Mouse (Mus musculus): Measurements from ENCODE around the gene Scn4a. TPM values are rescaled to one million over a fixed set of nuclear protein-coding genes. Genes with fewer than 3 reads are reported as not detected.

Gene Scn4a
- polyA plus RNA-seq, 1 experiment: 0.92 TPM

DNA sequence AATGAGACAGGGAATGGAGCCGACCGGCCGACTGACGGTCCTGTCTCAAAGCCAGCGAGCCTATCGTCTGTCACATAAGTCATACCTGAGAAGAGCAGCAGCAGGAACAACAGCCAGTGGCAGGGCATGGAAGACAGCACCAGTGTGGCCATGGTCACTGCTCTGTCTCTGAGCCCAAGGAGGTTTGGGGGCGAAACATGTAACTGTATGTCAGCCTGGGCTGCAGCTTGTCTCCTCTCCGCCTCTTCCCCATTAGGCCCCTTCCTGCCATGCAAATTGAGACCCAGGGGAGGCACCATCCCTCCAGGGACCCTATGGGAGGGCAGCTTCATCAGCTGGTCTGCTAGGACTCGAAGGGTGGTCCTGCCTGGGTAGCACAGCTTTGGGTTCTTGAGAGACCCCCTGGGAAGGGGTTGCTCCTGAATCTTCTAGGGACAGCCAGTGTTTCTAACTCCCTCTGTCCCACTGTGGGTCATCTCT, 38.7 kb downstream of the Scn4a start, which contains the start of gene Cd79b:
Gene Cd79b (minus strand): TSS at position 430 of the 480 bp plus-strand sequence.
- DNase-seq: no peak
- TF ChIP-seq CTCF (IDR thresholded peaks at IDR 0.05; ENCODE audit: borderline replicate concordance, control insufficient read depth, extremely low read depth, insufficient read depth, low read length, poor library complexity) (no peak), POLR2A (IDR thresholded peaks at IDR 0.05; ENCODE audit: control insufficient read depth, extremely low read depth, insufficient read depth, low read length, poor library complexity) (no peak)
- peaks cover 49% of the 10 kb centered on the region for H3K4me1 ChIP-seq (replicated peaks; ENCODE audit: control insufficient read depth, insufficient read depth, low read length)
- WGBS: 18% methylated on average over 9 of the region's 9 CpGs
- no peaks in the 10 kb centered on the region for H3K36me3 ChIP-seq (ENCODE audit: control insufficient read depth, insufficient read depth, low read length)
- H3K27me3 ChIP-seq (ENCODE audit: control insufficient read depth, insufficient read depth, low read length): no peaks in the 10 kb centered on the region
- peak within 1 kb of the TSS; percentile 27; the same call in 1 of the 2 replicates for H3K27ac ChIP-seq (ENCODE audit: control insufficient read depth, insufficient read depth, low read length)
- H3K4me3 ChIP-seq (ENCODE audit: control insufficient read depth, insufficient read depth, low read length): peak within 1 kb of the TSS; percentile 62

DNA sequence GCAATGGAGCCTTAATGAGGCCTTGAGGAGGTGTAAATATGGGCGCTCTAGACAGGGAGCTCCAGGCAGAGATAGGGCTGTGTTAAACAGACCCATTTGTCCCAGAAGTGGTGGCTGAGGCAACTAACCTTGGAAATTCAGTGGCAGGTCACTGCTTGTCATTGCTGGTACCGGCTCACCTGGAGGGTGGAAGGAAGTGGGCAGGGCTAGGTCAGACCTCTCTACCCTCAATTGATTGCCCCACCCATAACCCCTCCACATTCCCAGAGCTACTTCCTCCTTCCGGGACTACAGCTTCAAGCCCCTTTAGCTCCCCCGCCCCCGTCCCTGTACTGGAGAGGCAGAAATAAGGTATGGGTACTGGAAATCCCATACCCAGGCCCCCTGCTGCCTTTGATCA, 39.6 kb downstream of the Scn4a start:
- peaks cover 41% of the 10 kb centered on the region for H3K4me1 ChIP-seq (replicated peaks; ENCODE audit: control insufficient read depth, insufficient read depth, low read length)
- no peak overlapping the region; the same call in 1 of the 2 replicates for H3K27ac ChIP-seq (ENCODE audit: control insufficient read depth, insufficient read depth, low read length)
- no peak for DNase-seq
- H3K27me3 ChIP-seq (ENCODE audit: control insufficient read depth, insufficient read depth, low read length): no peaks in the 10 kb centered on the region
- WGBS: 30% methylated on average over 5 of the region's 5 CpGs
- no peaks in the 10 kb centered on the region for H3K36me3 ChIP-seq (ENCODE audit: control insufficient read depth, insufficient read depth, low read length)
- TF ChIP-seq CTCF (IDR thresholded peaks at IDR 0.05; ENCODE audit: borderline replicate concordance, control insufficient read depth, extremely low read depth, insufficient read depth, low read length, poor library complexity) (no peak), POLR2A (IDR thresholded peaks at IDR 0.05; ENCODE audit: control insufficient read depth, extremely low read depth, insufficient read depth, low read length, poor library complexity) (no peak)
- H3K4me3 ChIP-seq (ENCODE audit: control insufficient read depth, insufficient read depth, low read length): peak overlapping the region; percentile 62

DNA sequence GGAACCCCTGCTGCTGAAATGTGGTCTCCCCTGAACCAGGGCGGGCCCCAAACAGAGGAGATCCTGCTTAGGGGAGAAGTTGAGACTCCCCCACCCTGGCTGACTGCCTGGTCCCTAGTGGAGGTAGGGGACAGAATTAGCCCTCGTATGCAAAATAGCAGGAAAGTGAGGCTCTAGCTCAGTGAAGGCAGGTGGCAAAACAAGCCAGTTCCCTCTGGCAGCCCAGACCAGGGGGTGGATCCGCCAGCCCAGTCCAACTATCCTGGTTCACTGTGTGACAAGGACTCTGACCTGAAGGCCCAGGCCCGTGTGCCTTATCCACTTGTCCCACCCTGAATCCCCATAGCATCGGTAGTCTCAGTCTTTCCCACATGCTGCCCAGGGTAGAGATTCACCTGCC, 43.0 kb downstream of the Scn4a start:
- DNase-seq: no peak
- Histone ChIP-seq H3K27me3 (ENCODE audit: control insufficient read depth, insufficient read depth, low read length) (no peaks in the 10 kb centered on the region), H3K4me3 (ENCODE audit: control insufficient read depth, insufficient read depth, low read length) (no peak overlapping the region), H3K4me1 (replicated peaks; ENCODE audit: control insufficient read depth, insufficient read depth, low read length) (peaks cover 37% of the 10 kb centered on the region), H3K36me3 (ENCODE audit: control insufficient read depth, insufficient read depth, low read length) (no peaks in the 10 kb centered on the region), H3K27ac (ENCODE audit: control insufficient read depth, insufficient read depth, low read length) (no peak overlapping the region)
- WGBS: 89% methylated on average over 5 of the region's 5 CpGs
- TF ChIP-seq CTCF (IDR thresholded peaks at IDR 0.05; ENCODE audit: borderline replicate concordance, control insufficient read depth, extremely low read depth, insufficient read depth, low read length, poor library complexity) (no peak), POLR2A (IDR thresholded peaks at IDR 0.05; ENCODE audit: control insufficient read depth, extremely low read depth, insufficient read depth, low read length, poor library complexity) (no peak)

DNA sequence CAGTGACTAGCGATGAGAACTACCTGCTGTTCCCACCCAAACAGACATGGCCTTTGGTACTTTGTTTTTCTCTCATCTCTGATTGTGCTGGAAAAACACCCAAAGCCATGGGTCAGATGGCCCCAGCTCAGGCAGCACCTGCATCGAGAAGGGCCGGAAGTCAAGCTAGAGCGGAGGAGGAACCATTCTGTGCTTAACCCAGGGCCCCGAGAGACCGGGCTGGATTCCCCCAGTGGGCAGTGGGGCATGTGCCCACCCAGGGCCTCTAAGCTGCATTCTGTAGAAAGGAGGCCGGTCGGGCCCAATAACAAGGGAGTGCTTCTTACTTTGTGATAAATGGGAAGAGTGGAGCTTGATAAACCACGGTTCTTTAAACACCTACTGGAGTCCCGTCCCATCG, 44.9 kb downstream of the Scn4a start:
- no peak for DNase-seq
- Histone ChIP-seq H3K4me3 (ENCODE audit: control insufficient read depth, insufficient read depth, low read length) (no peak overlapping the region), H3K27ac (ENCODE audit: control insufficient read depth, insufficient read depth, low read length) (peak overlapping the region; percentile 30; the same call in 1 of the 2 replicates), H3K4me1 (replicated peaks; ENCODE audit: control insufficient read depth, insufficient read depth, low read length) (peaks cover 21% of the 10 kb centered on the region), H3K36me3 (ENCODE audit: control insufficient read depth, insufficient read depth, low read length) (no peaks in the 10 kb centered on the region), H3K27me3 (ENCODE audit: control insufficient read depth, insufficient read depth, low read length) (no peaks in the 10 kb centered on the region)
- TF ChIP-seq CTCF (IDR thresholded peaks at IDR 0.05; ENCODE audit: borderline replicate concordance, control insufficient read depth, extremely low read depth, insufficient read depth, low read length, poor library complexity): no peak
- no peak for TF ChIP-seq POLR2A (IDR thresholded peaks at IDR 0.05; ENCODE audit: control insufficient read depth, extremely low read depth, insufficient read depth, low read length, poor library complexity)
- 80% methylated on average over 11 of the region's 11 CpGs for WGBS

DNA sequence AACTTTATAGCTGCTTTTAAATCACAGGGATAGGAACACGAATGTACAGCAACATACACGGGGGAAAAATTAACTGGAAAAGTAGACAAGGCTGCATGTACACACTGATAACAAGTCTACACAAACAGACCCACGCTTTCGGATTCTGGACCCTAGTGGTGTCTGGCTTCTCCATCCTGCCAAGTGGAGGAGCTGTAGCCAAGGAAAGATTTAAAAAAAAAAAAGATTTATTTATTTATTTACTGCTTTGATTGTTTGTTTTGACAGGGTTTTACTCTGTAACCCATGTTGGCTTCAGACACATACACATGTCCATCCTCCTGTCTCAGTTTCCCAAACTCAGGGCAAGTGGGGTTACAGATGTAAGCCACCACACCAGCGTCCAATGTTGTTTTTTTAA, 45.7 kb downstream of the Scn4a start:
- WGBS: 86% methylated on average over 5 of the region's 5 CpGs
- Histone ChIP-seq H3K27me3 (ENCODE audit: control insufficient read depth, insufficient read depth, low read length) (no peaks in the 10 kb centered on the region), H3K4me1 (replicated peaks; ENCODE audit: control insufficient read depth, insufficient read depth, low read length) (peaks cover 18% of the 10 kb centered on the region), H3K27ac (ENCODE audit: control insufficient read depth, insufficient read depth, low read length) (no peak overlapping the region), H3K36me3 (ENCODE audit: control insufficient read depth, insufficient read depth, low read length) (no peaks in the 10 kb centered on the region), H3K4me3 (ENCODE audit: control insufficient read depth, insufficient read depth, low read length) (no peak overlapping the region)
- TF ChIP-seq POLR2A (IDR thresholded peaks at IDR 0.05; ENCODE audit: control insufficient read depth, extremely low read depth, insufficient read depth, low read length, poor library complexity): no peak
- no peak for TF ChIP-seq CTCF (IDR thresholded peaks at IDR 0.05; ENCODE audit: borderline replicate concordance, control insufficient read depth, extremely low read depth, insufficient read depth, low read length, poor library complexity)
- no peak for DNase-seq

DNA sequence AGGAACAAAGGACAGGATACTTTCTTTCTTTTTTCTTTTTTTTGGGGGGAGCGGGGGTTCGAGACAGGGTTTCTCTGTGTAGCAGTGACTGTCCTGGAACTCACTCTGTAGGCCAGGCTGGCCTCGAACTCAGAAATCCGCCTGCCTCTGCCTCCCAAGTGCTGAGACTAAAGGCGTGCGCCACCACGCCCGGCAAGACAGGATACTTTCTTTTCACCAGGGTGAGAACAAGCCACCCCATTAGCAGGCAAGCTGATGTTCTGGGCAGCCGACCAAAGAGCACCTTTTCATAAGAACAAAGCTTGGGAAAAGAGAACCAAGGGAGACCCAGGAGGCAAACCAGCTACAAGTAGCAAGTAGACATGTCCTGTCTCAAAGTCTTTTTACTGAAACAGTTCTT, 46.3 kb downstream of the Scn4a start:
- no peak overlapping the region for H3K27ac ChIP-seq (ENCODE audit: control insufficient read depth, insufficient read depth, low read length)
- peaks cover 18% of the 10 kb centered on the region for H3K4me1 ChIP-seq (replicated peaks; ENCODE audit: control insufficient read depth, insufficient read depth, low read length)
- 89% methylated on average over 9 of the region's 9 CpGs for WGBS
- no peaks in the 10 kb centered on the region for H3K36me3 ChIP-seq (ENCODE audit: control insufficient read depth, insufficient read depth, low read length)
- no peak overlapping the region for H3K4me3 ChIP-seq (ENCODE audit: control insufficient read depth, insufficient read depth, low read length)
- H3K27me3 ChIP-seq (ENCODE audit: control insufficient read depth, insufficient read depth, low read length): no peaks in the 10 kb centered on the region
- DNase-seq: no peak
- TF ChIP-seq POLR2A (IDR thresholded peaks at IDR 0.05; ENCODE audit: control insufficient read depth, extremely low read depth, insufficient read depth, low read length, poor library complexity) (no peak), CTCF (IDR thresholded peaks at IDR 0.05; ENCODE audit: borderline replicate concordance, control insufficient read depth, extremely low read depth, insufficient read depth, low read length, poor library complexity) (no peak)

DNA sequence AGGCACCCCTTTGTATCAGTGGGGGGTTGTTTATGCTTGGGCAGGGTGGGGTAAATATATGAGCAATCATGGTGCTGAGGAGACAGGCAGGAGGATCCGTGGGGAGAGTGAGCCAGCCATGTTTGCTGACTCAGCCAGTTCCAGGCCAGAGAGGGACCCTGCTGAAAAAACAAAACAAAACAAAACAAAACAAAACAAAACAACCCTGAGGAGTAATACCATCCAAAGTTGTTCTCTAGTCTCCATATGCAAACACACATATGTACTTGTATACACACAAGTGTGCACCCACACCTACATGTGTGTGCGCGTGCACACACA, 47.1 kb downstream of the Scn4a start:
- no peaks in the 10 kb centered on the region for H3K27me3 ChIP-seq (ENCODE audit: control insufficient read depth, insufficient read depth, low read length)
- no peak overlapping the region for H3K27ac ChIP-seq (ENCODE audit: control insufficient read depth, insufficient read depth, low read length)
- no peak for DNase-seq
- 93% methylated on average over 3 of the region's 3 CpGs for WGBS
- H3K4me1 ChIP-seq (replicated peaks; ENCODE audit: control insufficient read depth, insufficient read depth, low read length): peaks cover 18% of the 10 kb centered on the region
- TF ChIP-seq POLR2A (IDR thresholded peaks at IDR 0.05; ENCODE audit: control insufficient read depth, extremely low read depth, insufficient read depth, low read length, poor library complexity) (no peak), CTCF (IDR thresholded peaks at IDR 0.05; ENCODE audit: borderline replicate concordance, control insufficient read depth, extremely low read depth, insufficient read depth, low read length, poor library complexity) (no peak)
- H3K36me3 ChIP-seq (ENCODE audit: control insufficient read depth, insufficient read depth, low read length): no peaks in the 10 kb centered on the region
- H3K4me3 ChIP-seq (ENCODE audit: control insufficient read depth, insufficient read depth, low read length): no peak overlapping the region
